Mouse (Mus musculus): ENCODE measurements around the gene Map2k1. TPM values are rescaled to one million over a fixed set of nuclear protein-coding genes. Genes with fewer than 3 reads are reported as not detected.

The Map2k1 gene
- total RNA-seq, 2 experiments from 2014 or later, result 65.1 to 65.5 TPM

DNA sequence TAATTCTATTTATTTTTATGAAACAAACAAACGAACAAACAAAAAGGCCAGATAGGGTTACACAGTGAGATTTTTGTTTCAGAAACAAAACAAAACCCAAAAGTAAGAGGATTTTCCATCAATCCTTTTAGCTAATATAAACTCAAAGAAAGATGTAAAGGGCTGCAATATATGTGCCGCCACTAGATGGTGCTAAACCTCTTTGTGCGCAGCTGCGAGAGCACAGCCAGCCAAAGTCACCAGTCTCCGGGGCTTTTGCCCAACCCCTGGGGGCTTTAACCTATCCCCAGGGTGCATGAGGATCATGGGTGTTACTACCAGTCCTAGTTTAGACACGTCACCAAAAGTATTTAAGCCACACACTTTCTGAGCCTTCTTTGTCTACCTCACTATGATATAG lies 114.5 kb downstream of the Map2k1 start:
- peak; percentile 68 for DNase-seq

Small RNAs within 50 kb of the gene (microRNA-seq; reads per million reads assigned to microRNA genes)
- 0 reads per million in 2 experiments for gene Gm24106

Other genes starting within 250 kb of the Map2k1 start
- gene Smad6, start 231.6 kb downstream of the Map2k1 start, total RNA-seq (2021), result 10 to 100 TPM; 18.5 to 20.1 TPM
- under 1 TPM; 0.67 to 0.68 TPM for gene Lctl, start 136.5 kb downstream of the Map2k1 start, total RNA-seq (2021)
- gene Zwilch, start 80.5 kb downstream of the Map2k1 start, total RNA-seq (2021), result 10 to 100 TPM; 17.2 to 18.2 TPM
- gene Rpl4, start 80.3 kb downstream of the Map2k1 start, total RNA-seq (2021), result 100 to 1,000 TPM; 768 to 770 TPM
- 10 to 100 TPM; 16.5 to 19.3 TPM for gene Snapc5, start 74.4 kb downstream of the Map2k1 start, total RNA-seq (2021)
- 1 to 10 TPM; 1.7 to 2.4 TPM for gene Uchl4, start 18.4 kb downstream of the Map2k1 start, total RNA-seq (2021)
- gene Tipin, start 27.9 kb upstream of the Map2k1 start, total RNA-seq (2021), result 10 to 100 TPM; 43.5 to 56.8 TPM
- gene Dis3l, start 87.7 kb upstream of the Map2k1 start, total RNA-seq (2021), result 10 to 100 TPM; 21.6 to 22.1 TPM
- gene Megf11, start 132.0 kb upstream of the Map2k1 start, total RNA-seq (2021), result 1 to 10 TPM; 1.0 to 1.7 TPM

Measured in heart, postnatal 4 days (tissue).